Comparison of ENCODE assay signal across 29 mouse cellular contexts in genomic region chr14:68301710-68302109, GRCm38 (mm10).
DNase-seq lines count a peak whose midpoint lies in the region; ATAC-seq lines count a peak whose summit lies in the region.
"Had no signal": no experiment of that assay in that cellular context is flagged by ENCODE, and none has a peak within 500 bp of the region (broad histone marks: within the 10 kb centered on the region; RNA-seq: fewer than 3 reads in every experiment).

No protein-coding gene starts in this region.

- no peaks in the 10 kb centered on the region for H3K9me3 ChIP-seq in hindbrain, embryonic 11.5 days (ENCODE audit: control insufficient read depth, low read length)
- no peaks in the 10 kb centered on the region for H3K9me3 ChIP-seq in hindbrain, embryonic 10.5 days
- H3K9me3 ChIP-seq in hindbrain, embryonic 13.5 days = no peaks in the 10 kb centered on the region
- no peaks in the 10 kb centered on the region for H3K9me3 ChIP-seq in neural tube, embryonic 11.5 days (ENCODE audit: control insufficient read depth, low read length)
- H3K9me3 ChIP-seq: embryonic facial prominence, embryonic 10.5 days; embryonic facial prominence, embryonic 15.5 days; forebrain, embryonic 13.5 days; limb, embryonic 12.5 days; megakaryocyte, embryonic 14.5 days; neural tube, embryonic 12.5 days had no signal

- peak; percentile 10 for DNase-seq in hindbrain, embryonic 11.5 days (ENCODE audit: low spot score)
- DNase-seq in hindbrain, embryonic 10.5 days (ENCODE audit: low spot score) = no peak
- DNase-seq in embryo, embryonic 11 days = peak; percentile 32
- peak; percentile 33 for DNase-seq in neural tube, embryonic 11.5 days (ENCODE audit: low spot score)
- DNase-seq in gastrocnemius, postnatal 10 days = no peak
- DNase-seq: adrenal gland, adult 2 months; cerebellum, adult 8-10 months; cerebellum, postnatal 25 days; gastrocnemius, postnatal 36 days; heart, adult 18-20 months; heart, postnatal 36 days; kidney, postnatal 14 days; layer of hippocampus, adult 9-11 months; lung, postnatal 4 days; midbrain, embryonic 14.5 days; right cerebral cortex, postnatal 4 days had no signal

- no peak overlapping the region for H3K4me2 ChIP-seq in hindbrain, embryonic 11.5 days (replicated peaks; ENCODE audit: low read depth, low read length)
- no peak overlapping the region for H3K4me2 ChIP-seq in hindbrain, embryonic 13.5 days
- H3K4me2 ChIP-seq in neural tube, embryonic 11.5 days (ENCODE audit: low read depth) = no peak overlapping the region
- H3K4me2 ChIP-seq: embryonic facial prominence, embryonic 15.5 days; forebrain, embryonic 13.5 days; heart, embryonic 11.5 days; limb, embryonic 12.5 days; liver, embryonic 11.5 days; neural tube, embryonic 12.5 days had no signal

- H3K4me1 ChIP-seq in hindbrain, embryonic 11.5 days (replicated peaks; ENCODE audit: control insufficient read depth, insufficient read depth, low read length) = no peaks in the 10 kb centered on the region
- H3K4me1 ChIP-seq in hindbrain, embryonic 10.5 days (replicated peaks) = no peaks in the 10 kb centered on the region
- H3K4me1 ChIP-seq in hindbrain, embryonic 13.5 days (replicated peaks) = no peaks in the 10 kb centered on the region
- H3K4me1 ChIP-seq in neural tube, embryonic 11.5 days (ENCODE audit: control insufficient read depth, insufficient read depth, low read length) = no peaks in the 10 kb centered on the region
- H3K4me1 ChIP-seq: embryonic facial prominence, embryonic 10.5 days; embryonic facial prominence, embryonic 15.5 days; forebrain, embryonic 13.5 days; limb, embryonic 12.5 days; megakaryocyte, embryonic 14.5 days; neural tube, embryonic 12.5 days had no signal

- H3K4me3 ChIP-seq in hindbrain, embryonic 11.5 days (ENCODE audit: low read depth, low read length) = no peak overlapping the region
- H3K4me3 ChIP-seq in hindbrain, embryonic 10.5 days = no peak overlapping the region
- H3K4me3 ChIP-seq in hindbrain, embryonic 13.5 days = no peak overlapping the region
- H3K4me3 ChIP-seq in neural tube, embryonic 11.5 days (ENCODE audit: low read depth, low read length) = no peak overlapping the region
- H3K4me3 ChIP-seq: embryonic facial prominence, embryonic 10.5 days; embryonic facial prominence, embryonic 15.5 days; forebrain, embryonic 13.5 days; limb, embryonic 12.5 days; megakaryocyte, embryonic 14.5 days; neural tube, embryonic 12.5 days had no signal

- ATAC-seq in hindbrain, embryonic 11.5 days (ENCODE audit: low FRiP score) = peak; percentile 69
- 0 out of 2 replicates have a peak, but pooled peaks have one; percentile 49 for ATAC-seq in hindbrain, embryonic 13.5 days (ENCODE audit: low FRiP score)
- no peak for ATAC-seq in neural tube, embryonic 11.5 days (ENCODE audit: insufficient read depth, low FRiP score, low TSS enrichment)
- no peak for ATAC-seq in cerebellum, adult (ENCODE audit: insufficient number of reproducible peaks, low FRiP score, low TSS enrichment)
- ATAC-seq: activated CD4-positive, CD25-positive, alpha-beta regulatory T cell, adult 4 months; forebrain, embryonic 13.5 days; intestine, postnatal 0 days had no signal

- no peak overlapping the region for H3K9ac ChIP-seq in hindbrain, embryonic 11.5 days (ENCODE audit: low read depth, low read length)
- no peak overlapping the region for H3K9ac ChIP-seq in hindbrain, embryonic 13.5 days
- H3K9ac ChIP-seq in neural tube, embryonic 11.5 days (ENCODE audit: low read length) = no peak overlapping the region
- H3K9ac ChIP-seq: embryonic facial prominence, embryonic 15.5 days; forebrain, embryonic 13.5 days; limb, embryonic 12.5 days; neural tube, embryonic 12.5 days had no signal

- 41% methylated on average over 4 of the region's 4 CpGs for WGBS in hindbrain, embryonic 11.5 days
- 75% methylated on average over 4 of the region's 4 CpGs for WGBS in hindbrain, embryonic 10.5 days
- 45% methylated on average over 4 of the region's 4 CpGs for WGBS in hindbrain, embryonic 13.5 days
- 62% methylated on average over 4 of the region's 4 CpGs for WGBS in neural tube, embryonic 11.5 days

- no peak overlapping the region for H3K27ac ChIP-seq in hindbrain, embryonic 11.5 days (ENCODE audit: low read depth, low read length)
- no peak overlapping the region for H3K27ac ChIP-seq in hindbrain, embryonic 10.5 days
- H3K27ac ChIP-seq in hindbrain, embryonic 13.5 days = no peak overlapping the region
- H3K27ac ChIP-seq in neural tube, embryonic 11.5 days (ENCODE audit: low read depth, low read length) = no peak overlapping the region
- H3K27ac ChIP-seq: embryonic facial prominence, embryonic 10.5 days; embryonic facial prominence, embryonic 15.5 days; forebrain, embryonic 13.5 days; limb, embryonic 12.5 days; neural tube, embryonic 12.5 days had no signal

- no peaks in the 10 kb centered on the region for H3K36me3 ChIP-seq in hindbrain, embryonic 11.5 days (ENCODE audit: control insufficient read depth, insufficient read depth, low read length)
- H3K36me3 ChIP-seq in hindbrain, embryonic 10.5 days = no peaks in the 10 kb centered on the region
- no peaks in the 10 kb centered on the region for H3K36me3 ChIP-seq in hindbrain, embryonic 13.5 days
- H3K36me3 ChIP-seq in neural tube, embryonic 11.5 days (ENCODE audit: control insufficient read depth, insufficient read depth, low read length) = no peaks in the 10 kb centered on the region
- H3K36me3 ChIP-seq: embryonic facial prominence, embryonic 10.5 days; embryonic facial prominence, embryonic 15.5 days; limb, embryonic 12.5 days; neural tube, embryonic 12.5 days had no signal

- no peaks in the 10 kb centered on the region for H3K27me3 ChIP-seq in hindbrain, embryonic 11.5 days (ENCODE audit: control insufficient read depth, insufficient read depth, low read length)
- no peaks in the 10 kb centered on the region for H3K27me3 ChIP-seq in hindbrain, embryonic 10.5 days (ENCODE audit: insufficient read depth, poor library complexity, severe bottlenecking)
- H3K27me3 ChIP-seq in hindbrain, embryonic 13.5 days = no peaks in the 10 kb centered on the region
- H3K27me3 ChIP-seq in neural tube, embryonic 11.5 days (ENCODE audit: control insufficient read depth, insufficient read depth, low read length) = no peaks in the 10 kb centered on the region
- H3K27me3 ChIP-seq: CH12.LX; embryonic facial prominence, embryonic 15.5 days; forebrain, embryonic 13.5 days; limb, embryonic 12.5 days; megakaryocyte, embryonic 14.5 days; neural tube, embryonic 12.5 days had no signal

Comparison
In these comparisons a context has a peak if more than half of its experiments do, and no peak if none do; other contexts are left out.
1. DNase-seq: peak in hindbrain, embryonic 11.5 days (single experiment), embryo, embryonic 11 days (single experiment) and neural tube, embryonic 11.5 days (single experiment); none in hindbrain, embryonic 10.5 days (single experiment) and gastrocnemius, postnatal 10 days (single experiment).
2. ATAC-seq: peak in hindbrain, embryonic 11.5 days (single experiment) and hindbrain, embryonic 13.5 days (single experiment); none in neural tube, embryonic 11.5 days (single experiment) and cerebellum, adult (single experiment).